In genomic region chr7:141230570-141230969, GRCm38 (mm10) we compare ENCODE assay signal across 11 mouse cellular contexts. TPM values are rescaled to one million over a fixed set of nuclear protein-coding genes. Genes with fewer than 3 reads are reported as not detected.
A peak's percentile ranks its signal among the peaks of the same experiment; 100 is the strongest.
DNase-seq lines count a peak whose midpoint lies in the region; ATAC-seq lines count a peak whose summit lies in the region.
"Had no signal": no experiment of that assay in that cellular context is flagged by ENCODE, and none has a peak within 500 bp of the region (broad histone marks: within the 10 kb centered on the region; RNA-seq: fewer than 3 reads in every experiment).

No protein-coding gene starts in this region.

- H3K4me3 ChIP-seq in heart, embryonic 12.5 days: no peak overlapping the region
- 0 out of 2 replicates have a peak overlapping the region, but pooled peaks have one; percentile 94 for H3K4me3 ChIP-seq in lung, embryonic 15.5 days
- 0 out of 2 replicates have a peak overlapping the region, but pooled peaks have one; percentile 100 for H3K4me3 ChIP-seq in embryonic facial prominence, embryonic 13.5 days
- H3K4me3 ChIP-seq in midbrain, embryonic 15.5 days: no peak overlapping the region

- H3K4me1 ChIP-seq in heart, embryonic 12.5 days (replicated peaks): peaks cover 23% of the 10 kb centered on the region
- H3K4me1 ChIP-seq in lung, embryonic 15.5 days: peaks cover 23% of the 10 kb centered on the region
- peaks cover 18% of the 10 kb centered on the region for H3K4me1 ChIP-seq in embryonic facial prominence, embryonic 13.5 days
- H3K4me1 ChIP-seq in midbrain, embryonic 15.5 days: peaks cover 25% of the 10 kb centered on the region

- H3K9me3 ChIP-seq in heart, embryonic 12.5 days (replicated peaks): no peaks in the 10 kb centered on the region
- no peaks in the 10 kb centered on the region for H3K9me3 ChIP-seq in lung, embryonic 15.5 days
- H3K9me3 ChIP-seq in embryonic facial prominence, embryonic 13.5 days: no peaks in the 10 kb centered on the region
- no peaks in the 10 kb centered on the region for H3K9me3 ChIP-seq in midbrain, embryonic 15.5 days

- DNase-seq in heart, postnatal 36 days: no peak
- DNase-seq in lung, postnatal 36 days: no peak
- no peak for DNase-seq in spleen, postnatal 10 days (ENCODE audit: low spot score in 2 of 2)
- DNase-seq in c-Kit-positive CD71-positive TER-119-positive erythroid progenitor cells, embryonic 14.5 days (ENCODE audit: low spot score): no peak
- DNase-seq: kidney, postnatal 36 days had no signal

- no peak overlapping the region for H3K27ac ChIP-seq in heart, embryonic 12.5 days (ENCODE audit: poor library complexity, severe bottlenecking)
- H3K27ac ChIP-seq in lung, embryonic 15.5 days: no peak overlapping the region
- no peak overlapping the region for H3K27ac ChIP-seq in embryonic facial prominence, embryonic 13.5 days
- no peak overlapping the region for H3K27ac ChIP-seq in midbrain, embryonic 15.5 days

- H3K9ac ChIP-seq in heart, embryonic 12.5 days: no peak overlapping the region
- peak overlapping the region; percentile 95; the same call in 1 of the 2 replicates for H3K9ac ChIP-seq in lung, embryonic 15.5 days
- H3K9ac ChIP-seq in embryonic facial prominence, embryonic 13.5 days: peak overlapping the region; percentile 46; the same call in 1 of the 2 replicates
- no peak overlapping the region for H3K9ac ChIP-seq in midbrain, embryonic 15.5 days

- H3K36me3 ChIP-seq in heart, embryonic 12.5 days: peaks cover 47% of the 10 kb centered on the region
- peaks cover 44% of the 10 kb centered on the region for H3K36me3 ChIP-seq in lung, embryonic 15.5 days
- H3K36me3 ChIP-seq in embryonic facial prominence, embryonic 13.5 days: peaks cover 50% of the 10 kb centered on the region
- H3K36me3 ChIP-seq in midbrain, embryonic 15.5 days (replicated peaks): peaks cover 39% of the 10 kb centered on the region

- H3K4me2 ChIP-seq in heart, embryonic 12.5 days: peak overlapping the region; percentile 89; the same call in 1 of the 2 replicates
- peak overlapping the region; percentile 80; the same call in 1 of the 2 replicates for H3K4me2 ChIP-seq in lung, embryonic 15.5 days
- H3K4me2 ChIP-seq in embryonic facial prominence, embryonic 13.5 days: peak overlapping the region; percentile 96
- H3K4me2 ChIP-seq in midbrain, embryonic 15.5 days: peak overlapping the region; percentile 76; the same call in 1 of the 2 replicates

- intact Hi-C loops in heart, postnatal 36 days (cut with DNase I): no loop called here

- H3K27me3 ChIP-seq in heart, embryonic 12.5 days (replicated peaks): no peaks in the 10 kb centered on the region
- no peaks in the 10 kb centered on the region for H3K27me3 ChIP-seq in lung, embryonic 15.5 days
- H3K27me3 ChIP-seq in embryonic facial prominence, embryonic 13.5 days: no peaks in the 10 kb centered on the region
- H3K27me3 ChIP-seq in midbrain, embryonic 15.5 days (replicated peaks): no peaks in the 10 kb centered on the region

- 89% methylated on average over 4 of the region's 4 CpGs for WGBS in heart, embryonic 12.5 days
- 88% methylated on average over 4 of the region's 4 CpGs for WGBS in lung, embryonic 15.5 days
- 95% methylated on average over 4 of the region's 4 CpGs for WGBS in embryonic facial prominence, embryonic 13.5 days
- WGBS in midbrain, embryonic 15.5 days: 96% methylated on average over 4 of the region's 4 CpGs

- ATAC-seq in heart, embryonic 12.5 days (ENCODE audit: insufficient number of reproducible peaks, low FRiP score): no peak
- ATAC-seq in lung, embryonic 15.5 days (ENCODE audit: borderline replicate concordance, extremely low read depth, low FRiP score, low TSS enrichment): no peak
- no peak for ATAC-seq in embryonic facial prominence, embryonic 13.5 days (ENCODE audit: insufficient number of reproducible peaks, insufficient read depth, low FRiP score, low TSS enrichment, low read depth)
- no peak for ATAC-seq in midbrain, embryonic 15.5 days (replicated peaks)
- ATAC-seq: activated CD4-positive, CD25-positive, alpha-beta regulatory T cell, adult 4 months; CD4-positive, CD25-positive, alpha-beta regulatory T cell, adult 4 months had no signal

RNA-seq across cellular contexts. Expression of gene Phrf1, which starts 2.0 kb away (rescaled TPM):
- 56.4 and 59.3 TPM in 2 replicates for polyA plus RNA-seq in heart, embryonic 12.5 days (2016; fragmentation: Nextera tagmentation; extraction: Ambion mirVana)
- 10 to 100 TPM; 31.9 to 36.5 TPM for total RNA-seq in heart, postnatal 36 days (2021)
- polyA plus RNA-seq in lung, embryonic 15.5 days (2015; fragmentation: Nextera tagmentation; extraction: Ambion mirVana): 71.8 and 71.9 TPM in 2 replicates
- polyA plus RNA-seq in embryonic facial prominence, embryonic 13.5 days (2015; fragmentation: Nextera tagmentation; extraction: Ambion mirVana): 78.5 and 82.0 TPM in 2 replicates
- polyA plus RNA-seq in midbrain, embryonic 15.5 days (2015; fragmentation: Nextera tagmentation; extraction: Ambion mirVana): 77.3 and 85.7 TPM in 2 replicates

RNA-seq across cellular contexts. Expression of gene Rassf7, which starts 14.9 kb away (rescaled TPM):
- polyA plus RNA-seq in heart, embryonic 12.5 days (2016; fragmentation: Nextera tagmentation; extraction: Ambion mirVana): 12.9 and 16.2 TPM in 2 replicates
- 1 to 10 TPM in 1 of 2 experiments, under 1 TPM in 1; 0.79 to 1.7 TPM for total RNA-seq in heart, postnatal 36 days (2021)
- 59.7 and 62.6 TPM in 2 replicates for polyA plus RNA-seq in lung, embryonic 15.5 days (2015; fragmentation: Nextera tagmentation; extraction: Ambion mirVana)
- polyA plus RNA-seq in embryonic facial prominence, embryonic 13.5 days (2015; fragmentation: Nextera tagmentation; extraction: Ambion mirVana): 32.9 and 40.0 TPM in 2 replicates
- polyA plus RNA-seq in midbrain, embryonic 15.5 days (2015; fragmentation: Nextera tagmentation; extraction: Ambion mirVana): 24.0 and 26.3 TPM in 2 replicates

RNA-seq across cellular contexts. Expression of gene Lmntd2, which starts 16.7 kb away (rescaled TPM):
- polyA plus RNA-seq in heart, embryonic 12.5 days (2016; fragmentation: Nextera tagmentation; extraction: Ambion mirVana): 1.3 and 1.4 TPM in 2 replicates
- total RNA-seq in heart, postnatal 36 days (2021): not detected
- 1.1 and 1.3 TPM in 2 replicates for polyA plus RNA-seq in lung, embryonic 15.5 days (2015; fragmentation: Nextera tagmentation; extraction: Ambion mirVana)
- 2.8 and 3.4 TPM in 2 replicates for polyA plus RNA-seq in embryonic facial prominence, embryonic 13.5 days (2015; fragmentation: Nextera tagmentation; extraction: Ambion mirVana)
- polyA plus RNA-seq in midbrain, embryonic 15.5 days (2015; fragmentation: Nextera tagmentation; extraction: Ambion mirVana): 0.87 and 1.4 TPM in 2 replicates

RNA-seq across cellular contexts. Expression of gene Irf7, which starts 35.7 kb away (rescaled TPM):
- 1.1 and 1.7 TPM in 2 replicates for polyA plus RNA-seq in heart, embryonic 12.5 days (2016; fragmentation: Nextera tagmentation; extraction: Ambion mirVana)
- 1 to 10 TPM; 4.1 to 8.6 TPM for total RNA-seq in heart, postnatal 36 days (2021)
- polyA plus RNA-seq in lung, embryonic 15.5 days (2015; fragmentation: Nextera tagmentation; extraction: Ambion mirVana): 3.0 and 4.6 TPM in 2 replicates
- polyA plus RNA-seq in embryonic facial prominence, embryonic 13.5 days (2015; fragmentation: Nextera tagmentation; extraction: Ambion mirVana): 2.0 and 2.4 TPM in 2 replicates
- 2.1 and 4.2 TPM in 2 replicates for polyA plus RNA-seq in midbrain, embryonic 15.5 days (2015; fragmentation: Nextera tagmentation; extraction: Ambion mirVana)

RNA-seq across cellular contexts. Expression of gene Lrrc56, which starts 36.6 kb away (rescaled TPM):
- 2.5 and 3.5 TPM in 2 replicates for polyA plus RNA-seq in heart, embryonic 12.5 days (2016; fragmentation: Nextera tagmentation; extraction: Ambion mirVana)
- total RNA-seq in heart, postnatal 36 days (2021): 1 to 10 TPM; 2.8 to 4.0 TPM
- polyA plus RNA-seq in lung, embryonic 15.5 days (2015; fragmentation: Nextera tagmentation; extraction: Ambion mirVana): 5.8 and 6.9 TPM in 2 replicates
- polyA plus RNA-seq in embryonic facial prominence, embryonic 13.5 days (2015; fragmentation: Nextera tagmentation; extraction: Ambion mirVana): 11.6 and 13.3 TPM in 2 replicates
- 12.8 and 13.8 TPM in 2 replicates for polyA plus RNA-seq in midbrain, embryonic 15.5 days (2015; fragmentation: Nextera tagmentation; extraction: Ambion mirVana)

Comparison
In these comparisons a context has a peak if more than half of its experiments do, and no peak if none do; other contexts are left out.
1. H3K4me3 ChIP-seq: peak in lung, embryonic 15.5 days (single experiment) and embryonic facial prominence, embryonic 13.5 days (single experiment); none in heart, embryonic 12.5 days (single experiment) and midbrain, embryonic 15.5 days (single experiment).
2. H3K9ac ChIP-seq: peak in lung, embryonic 15.5 days (single experiment) and embryonic facial prominence, embryonic 13.5 days (single experiment); none in heart, embryonic 12.5 days (single experiment) and midbrain, embryonic 15.5 days (single experiment).
3. Peak in every context shown above with its lines, with median percentiles within 50 percentile points of each other: H3K4me2 ChIP-seq.